Mouse (Mus musculus): ENCODE results near the gene Pdxk. TPM values are rescaled to one million over a fixed set of nuclear protein-coding genes. Genes with fewer than 3 reads are reported as not detected.
A peak's percentile ranks its signal among the peaks of the same experiment; 100 is the strongest.

Pdxk gene
- polyA plus RNA-seq, 1 experiment from 2014 or later = 5.3 TPM

GRCm38 (mm10) chr10:78395377-78395776 lies 69.4 kb downstream of the Pdxk start:
- Histone ChIP-seq H3K36me3 (ENCODE audit: control insufficient read depth, insufficient read depth, low read length) (no peaks in the 10 kb centered on the region; the same call in 1 of the 2 replicates), H3K4me1 (replicated peaks; ENCODE audit: control insufficient read depth, insufficient read depth) (no peaks in the 10 kb centered on the region), H3K9ac (ENCODE audit: low read length) (no peak overlapping the region), H3K27me3 (ENCODE audit: control insufficient read depth, insufficient read depth, low read length) (0 out of 2 replicates have a peak, but pooled peaks cover 2% of the 10 kb centered on the region), H3K4me3 (ENCODE audit: low read depth, low read length) (no peak overlapping the region), H3K27ac (replicated peaks) (no peak overlapping the region), H3K9me3 (ENCODE audit: control insufficient read depth, low read length) (no peaks in the 10 kb centered on the region), H3K4me2 (replicated peaks; ENCODE audit: low read depth) (no peak overlapping the region)
- TF ChIP-seq CTCF (IDR thresholded peaks at IDR 0.05; ENCODE audit: low read depth) (no peak), EP300 (optimal IDR thresholded peaks at IDR 0.05) (no peak)
- ATAC-seq (ENCODE audit: low FRiP score, low TSS enrichment) = no peak
- WGBS = 80% methylated on average over 3 of the region's 3 CpGs
- no peak for DNase-seq (ENCODE audit: low spot score)

- DNase-seq (ENCODE audit: low spot score) = peak; percentile 80
- no peaks in the 10 kb centered on the region for H3K4me1 ChIP-seq (replicated peaks; ENCODE audit: control insufficient read depth, insufficient read depth)
- 2% methylated on average over 18 of the region's 18 CpGs for WGBS
- no peaks in the 10 kb centered on the region for H3K36me3 ChIP-seq (ENCODE audit: control insufficient read depth, insufficient read depth, low read length)
- H3K9ac ChIP-seq (ENCODE audit: low read length) = no peak overlapping the region
- TF ChIP-seq EP300 (optimal IDR thresholded peaks at IDR 0.05) (no peak), CTCF (IDR thresholded peaks at IDR 0.05; ENCODE audit: low read depth) (peak; percentile 92)
- H3K4me2 ChIP-seq (replicated peaks; ENCODE audit: low read depth) = no peak overlapping the region
- peak; percentile 60 for ATAC-seq (ENCODE audit: low FRiP score, low TSS enrichment)
- no peak overlapping the region for H3K4me3 ChIP-seq (ENCODE audit: low read depth, low read length)
- 0 out of 2 replicates have a peak, but pooled peaks cover 2% of the 10 kb centered on the region for H3K27me3 ChIP-seq (ENCODE audit: control insufficient read depth, insufficient read depth, low read length)
- H3K27ac ChIP-seq (replicated peaks) = no peak overlapping the region
- H3K9me3 ChIP-seq (ENCODE audit: control insufficient read depth, low read length) = no peaks in the 10 kb centered on the region
These were observed 72.7 kb downstream of the Pdxk start for GRCm38 (mm10) chr10:78392072-78392471.

- Histone ChIP-seq H3K4me3 (ENCODE audit: low read depth, low read length) (no peak overlapping the region), H3K27ac (replicated peaks) (no peak overlapping the region), H3K9ac (ENCODE audit: low read length) (no peak overlapping the region), H3K9me3 (ENCODE audit: control insufficient read depth, low read length) (no peaks in the 10 kb centered on the region), H3K27me3 (ENCODE audit: control insufficient read depth, insufficient read depth, low read length) (0 out of 2 replicates have a peak, but pooled peaks cover 2% of the 10 kb centered on the region), H3K36me3 (ENCODE audit: control insufficient read depth, insufficient read depth, low read length) (no peaks in the 10 kb centered on the region), H3K4me2 (replicated peaks; ENCODE audit: low read depth) (no peak overlapping the region), H3K4me1 (replicated peaks; ENCODE audit: control insufficient read depth, insufficient read depth) (no peaks in the 10 kb centered on the region)
- ATAC-seq (ENCODE audit: low FRiP score, low TSS enrichment) (no peak), DNase-seq (ENCODE audit: low spot score) (no peak)
- TF ChIP-seq CTCF (IDR thresholded peaks at IDR 0.05; ENCODE audit: low read depth) (no peak), EP300 (optimal IDR thresholded peaks at IDR 0.05) (no peak)
- 31% methylated on average over 4 of the region's 4 CpGs for WGBS
These were observed 73.7 kb downstream of the Pdxk start for GRCm38 (mm10) chr10:78390982-78391470.

GRCm38 (mm10) chr10:78388216-78388980 lies 76.4 kb downstream of the Pdxk start:
- Histone ChIP-seq H3K27me3 (ENCODE audit: control insufficient read depth, insufficient read depth, low read length) (0 out of 2 replicates have a peak, but pooled peaks cover 2% of the 10 kb centered on the region), H3K9ac (ENCODE audit: low read length) (no peak overlapping the region), H3K4me3 (ENCODE audit: low read depth, low read length) (no peak overlapping the region), H3K36me3 (ENCODE audit: control insufficient read depth, insufficient read depth, low read length) (no peaks in the 10 kb centered on the region), H3K9me3 (ENCODE audit: control insufficient read depth, low read length) (no peaks in the 10 kb centered on the region), H3K27ac (replicated peaks) (no peak overlapping the region), H3K4me1 (replicated peaks; ENCODE audit: control insufficient read depth, insufficient read depth) (no peaks in the 10 kb centered on the region), H3K4me2 (replicated peaks; ENCODE audit: low read depth) (no peak overlapping the region)
- ATAC-seq (ENCODE audit: low FRiP score, low TSS enrichment) (no peak), DNase-seq (ENCODE audit: low spot score) (no peak)
- WGBS = 72% methylated on average over 20 of the region's 20 CpGs
- TF ChIP-seq EP300 (optimal IDR thresholded peaks at IDR 0.05) (no peak), CTCF (IDR thresholded peaks at IDR 0.05; ENCODE audit: low read depth) (no peak)

Small RNA genes within 50 kb of the gene (microRNA-seq; reads per million reads assigned to microRNA genes)
- gene Mir6410 (not detected), gene Mir6907 (not detected), gene Mir6908 (not detected)

Other genes with a start within 250 kb of the Pdxk start
- gene Trappc10, start 220.3 kb downstream of the Pdxk start, polyA plus RNA-seq (2015; fragmentation: Nextera tagmentation; extraction: Ambion mirVana) = 14.7 and 17.8 TPM in 2 replicates
- 69.9 and 71.5 TPM in 2 replicates for gene Agpat3, start 112.5 kb downstream of the Pdxk start, polyA plus RNA-seq (2015; fragmentation: Nextera tagmentation; extraction: Ambion mirVana)
- gene Rrp1, start 51.9 kb downstream of the Pdxk start, polyA plus RNA-seq (2015; fragmentation: Nextera tagmentation; extraction: Ambion mirVana) = 148 TPM in 2 replicates
- 636 and 675 TPM in 2 replicates for gene Cstb, start 39.3 kb downstream of the Pdxk start, polyA plus RNA-seq (2015; fragmentation: Nextera tagmentation; extraction: Ambion mirVana)
- gene Olfr1358, start 52.5 kb upstream of the Pdxk start, polyA plus RNA-seq (2015; fragmentation: Nextera tagmentation; extraction: Ambion mirVana) = not detected in 2 replicates
- 60.6 and 62.3 TPM in 2 replicates for gene Ilvbl, start 109.4 kb upstream of the Pdxk start, polyA plus RNA-seq (2015; fragmentation: Nextera tagmentation; extraction: Ambion mirVana)
- gene Syde1, start 127.0 kb upstream of the Pdxk start, polyA plus RNA-seq (2015; fragmentation: Nextera tagmentation; extraction: Ambion mirVana) = 5.8 and 7.2 TPM in 2 replicates
- gene Olfr1357, start 153.1 kb upstream of the Pdxk start, polyA plus RNA-seq (2015; fragmentation: Nextera tagmentation; extraction: Ambion mirVana) = not detected in 2 replicates